Mouse (Mus musculus): ENCODE measurements at regions not wholly inside any gene's neighbourhood (a gene's known extent, or its start where the extent isn't known, plus 50 kb on each side); places are given as distances from the start of the nearest gene placed in this dataset.

- peak; percentile 54 for DNase-seq (ENCODE audit: low read depth, low spot score)
These were observed 74.6 kb upstream of the Sall4 start for GRCm38 (mm10) chr2:168842261-168842740.

- no peak for DNase-seq (ENCODE audit: low read depth, low spot score)
These were observed 73.9 kb upstream of the Sall4 start for GRCm38 (mm10) chr2:168841713-168842045.

GRCm38 (mm10) chr2:168840853-168841712, 73.3 kb upstream of the Sall4 start:
- DNase-seq (ENCODE audit: low read depth, low spot score): no peak

GRCm38 (mm10) chr2:168839811-168840655, 72.3 kb upstream of the Sall4 start:
- no peak for DNase-seq (ENCODE audit: low read depth, low spot score)

GRCm38 (mm10) chr2:168839221-168839620, 71.5 kb upstream of the Sall4 start:
- no peak for DNase-seq (ENCODE audit: low read depth, low spot score)

- DNase-seq (ENCODE audit: low read depth, low spot score): no peak
These were observed 70.9 kb upstream of the Sall4 start for GRCm38 (mm10) chr2:168838681-168839080.

GRCm38 (mm10) chr2:168837951-168838570, 70.3 kb upstream of the Sall4 start:
- no peak for DNase-seq (ENCODE audit: low read depth, low spot score)

- no peak for DNase-seq (ENCODE audit: low read depth, low spot score)
These were observed 67.0 kb upstream of the Sall4 start for GRCm38 (mm10) chr2:168834771-168835170.

GRCm38 (mm10) chr2:168831740-168832139, 64.0 kb upstream of the Sall4 start:
- DNase-seq (ENCODE audit: low read depth, low spot score): peak; percentile 65

GRCm38 (mm10) chr2:168820648-168821047, 52.9 kb upstream of the Sall4 start:
- DNase-seq (ENCODE audit: low read depth, low spot score): no peak
